Mouse (Mus musculus) neutrophil, adult 65 days (primary cell): ENCODE results near the gene Pola1. TPM values are rescaled to one million over a fixed set of nuclear protein-coding genes. Genes with fewer than 3 reads are reported as not detected.

Source experiments
- total RNA-seq: library from RNA; stranded (reverse); gene quantifications from 2 replicates; pipeline ENCODE4 v1.2.4, GENCODE M21; 2023

Gene Pola1
- total RNA-seq = 16.9 and 23.8 TPM in 2 replicates

GRCm38 (mm10) chrX:93631657-93632449 is at the start of gene Pola1:
Gene Pola1 (minus strand): TSS chrX:93632155.

GRCm38 (mm10) chrX:93654218-93655002 is 22.5 kb upstream of the Pola1 start, which contains the start of gene Pcyt1b:
Gene Pcyt1b (plus strand): TSS chrX:93654863.

GRCm38 (mm10) chrX:93286291-93286893 is 345.6 kb downstream of the Pola1 start, which contains the start of gene Arx:
Gene Arx (plus strand): TSS chrX:93286445.

Other genes with a start within 250 kb of the Pola1 start
- gene Pcyt1b, start 22.7 kb upstream of the Pola1 start, total RNA-seq = 0.14 and 0.57 TPM in 2 replicates
- gene Pdk3, start 200.0 kb upstream of the Pola1 start, total RNA-seq = 28.4 and 30.2 TPM in 2 replicates